Mouse (Mus musculus) heart, adult 2 months (tissue): ENCODE measurements around the gene Mettl16. TPM values are rescaled to one million over a fixed set of nuclear protein-coding genes. Genes with fewer than 3 reads are reported as not detected.

Source experiments
- DNase-seq, 2 experiments: peaks; one replicate each; pipeline ENCODE4 v3.0.0; 2021
- H3K27ac ChIP-seq: fragments of 200-600 bp; 2 replicates; pipeline ENCODE4 v1.8.1; 2022
- H3K27me3 ChIP-seq: fragments of 200-500 bp; 2 replicates; pipeline ENCODE4 v1.6.1; 2012; ENCODE audit warnings: mild to moderate bottlenecking, low read length, inconsistent platforms, mixed read lengths; ENCODE audit not compliant: control insufficient read depth, insufficient read depth
- H3K36me3 ChIP-seq: fragments of 200-500 bp; 2 replicates; pipeline ENCODE4 v1.6.1; 2012; ENCODE audit warnings: low read length, inconsistent platforms; ENCODE audit not compliant: control insufficient read depth, insufficient read depth
- H3K4me1 ChIP-seq: fragments of 200-500 bp; 2 replicates; pipeline ENCODE4 v1.6.1; 2011; ENCODE audit warnings: low read length; ENCODE audit not compliant: control insufficient read depth, insufficient read depth
- H3K4me3 ChIP-seq: fragments of 200-600 bp; 2 replicates; pipeline ENCODE4 v1.8.1; 2022
- H3K79me2 ChIP-seq: fragments of 200-500 bp; replicated peaks from 2 replicates; pipeline ENCODE4 v1.6.1; 2012; ENCODE audit warnings: mild to moderate bottlenecking, inconsistent platforms, low read length, moderate library complexity, mixed read lengths; ENCODE audit not compliant: control insufficient read depth, insufficient read depth
- H3K9ac ChIP-seq: fragments of 200-500 bp; 2 replicates; pipeline ENCODE4 v1.6.1; 2012; ENCODE audit warnings: low read depth, mild to moderate bottlenecking, control low read depth, inconsistent platforms, low read length, mixed read lengths
- CTCF ChIP-seq: fragments of 200-600 bp; IDR thresholded peaks from 2 replicates; pipeline ENCODE4 v1.8.1; 2022; ENCODE audit warnings: antibody characterized with exemption, mild to moderate bottlenecking, moderate library complexity
- EP300 ChIP-seq: fragments of 200-500 bp; IDR thresholded peaks from 2 replicates; pipeline ENCODE4 v1.6.1; 2011; ENCODE audit warnings: low read depth, low read length, control low read depth; ENCODE audit not compliant: insufficient read depth
- POLR2A ChIP-seq: fragments of 200-500 bp; IDR thresholded peaks from 2 replicates; pipeline ENCODE4 v1.6.1; 2011; ENCODE audit warnings: mild to moderate bottlenecking, low read depth, low read length, control low read depth; ENCODE audit not compliant: insufficient read depth
- WGBS: fragments of 180-500 bp; shearing (Covaris S2); methylation state at CpG from one replicate; pipeline ENCODE4 v1.1.7; 2018; 5-methylcytosine and 5-hydroxymethylcytosine counted together
- intact Hi-C: fragments of 180-260 bp; cut with DNase I; formaldehyde crosslinking; loops from one replicate; pipeline ENCODE4 v1.15.1; 2025
- polyA plus RNA-seq: library from polyadenylated mRNA; depleted of rRNA; stranded (reverse); fragments of >200 nt; gene quantifications from 2 replicates; pipeline ENCODE4 v1.2.3, GENCODE M21; 2012
- total RNA-seq, 2 experiments: library from RNA; stranded (reverse); gene quantifications; 2 replicates each; pipeline ENCODE4 v1.2.3; 2021

The Mettl16 gene
- total and polyA plus RNA-seq, 3 experiments: 2.8 to 17.8 (median 16.3) TPM

DNA sequence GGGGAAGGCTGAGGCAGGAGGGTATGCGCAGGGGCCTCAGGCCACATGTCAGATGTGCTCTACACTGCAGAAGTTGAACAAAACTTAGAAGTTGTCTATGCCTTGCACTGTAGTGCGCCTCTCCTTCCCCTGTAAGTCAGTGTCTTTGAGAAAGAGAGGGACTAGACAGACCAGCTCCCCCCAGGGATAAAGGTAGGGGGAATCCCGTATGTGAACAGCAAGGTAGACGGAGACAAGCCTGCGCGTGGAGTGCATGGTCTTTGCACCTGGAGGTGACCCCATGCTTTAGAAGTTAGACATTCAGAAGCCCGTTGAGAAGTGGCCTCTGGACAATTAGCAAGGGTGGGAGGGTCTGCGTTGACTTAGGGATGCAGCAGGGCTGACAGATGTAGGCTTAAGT lies 70.1 kb downstream of the Mettl16 start:
- Histone ChIP-seq H3K27ac (peak overlapping the region; percentile 57), H3K36me3 (no peaks in the 10 kb centered on the region), H3K79me2 (peaks cover 5% of the 10 kb centered on the region; the same call in 1 of the 2 replicates), H3K9ac (no peak overlapping the region), H3K27me3 (no peaks in the 10 kb centered on the region), H3K4me3 (no peak overlapping the region), H3K4me1 (peaks cover 8% of the 10 kb centered on the region)
- TF ChIP-seq POLR2A: no peak
- no peak for TF ChIP-seq EP300
- no peak for TF ChIP-seq CTCF
- peak; percentile 5 to 24 for DNase-seq
- 91% methylated on average over 8 of the region's 8 CpGs for WGBS
- intact Hi-C loops: no loop called here

DNA sequence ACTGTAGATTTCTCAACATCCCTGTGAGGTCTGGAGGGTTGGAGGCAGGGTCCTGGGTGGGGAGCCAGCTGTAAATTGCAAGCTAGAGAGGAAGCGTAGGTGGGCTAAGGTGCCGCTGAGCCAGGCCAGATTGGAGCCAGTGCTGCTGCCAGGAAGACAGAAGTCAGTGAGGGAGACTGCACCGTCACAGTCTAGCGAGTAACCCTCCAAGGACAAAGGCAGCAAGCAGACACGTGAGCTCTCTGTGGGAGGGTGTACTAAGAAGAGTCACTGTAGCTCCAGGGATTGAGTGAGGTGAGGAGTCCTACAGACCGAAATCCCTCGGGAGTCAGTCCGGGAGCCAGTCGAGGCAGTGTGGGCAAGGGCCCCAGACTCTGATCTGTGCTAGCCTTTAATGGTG lies 70.7 kb downstream of the Mettl16 start:
- Histone ChIP-seq H3K4me3 (no peak overlapping the region), H3K79me2 (peaks cover 2% of the 10 kb centered on the region; the same call in 1 of the 2 replicates), H3K27me3 (no peaks in the 10 kb centered on the region), H3K36me3 (no peaks in the 10 kb centered on the region), H3K9ac (no peak overlapping the region), H3K27ac (peak overlapping the region; percentile 57), H3K4me1 (peaks cover 8% of the 10 kb centered on the region)
- 62% methylated on average over 9 of the region's 9 CpGs for WGBS
- peak; percentile 28 to 31 for DNase-seq
- TF ChIP-seq POLR2A (no peak), EP300 (no peak)
- intact Hi-C loops: no loop called here

DNA sequence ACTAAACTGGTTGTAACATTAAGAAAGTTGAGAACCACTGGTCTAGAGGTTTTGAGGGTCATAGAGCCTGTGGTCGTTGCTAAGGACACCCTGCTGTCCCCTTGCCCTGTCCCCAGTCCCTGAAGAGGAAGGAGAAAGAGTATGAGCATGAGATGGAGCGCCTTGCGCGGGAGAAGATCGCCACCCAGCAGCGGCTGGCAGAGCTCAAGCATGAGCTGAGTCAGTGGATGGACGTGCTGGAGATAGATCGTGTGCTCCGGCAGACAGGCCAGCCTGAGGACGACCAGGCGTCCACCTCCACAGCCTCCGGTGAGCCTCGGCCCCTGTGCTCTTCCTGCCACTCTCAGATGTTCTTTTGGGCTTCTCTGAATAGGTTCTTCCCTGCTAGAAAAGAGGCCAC lies 71.4 kb downstream of the Mettl16 start:
- WGBS: 81% methylated on average over 13 of the region's 13 CpGs
- H3K27me3 ChIP-seq: no peaks in the 10 kb centered on the region
- intact Hi-C loops: no loop called here
- no peaks in the 10 kb centered on the region; the same call in 1 of the 2 replicates for H3K79me2 ChIP-seq
- peaks cover 8% of the 10 kb centered on the region for H3K4me1 ChIP-seq
- H3K9ac ChIP-seq: no peak overlapping the region
- H3K4me3 ChIP-seq: no peak overlapping the region
- no peak for TF ChIP-seq POLR2A
- no peak for TF ChIP-seq EP300
- TF ChIP-seq CTCF: no peak
- DNase-seq: peak; percentile 10 to 21
- no peak overlapping the region for H3K27ac ChIP-seq
- H3K36me3 ChIP-seq: no peaks in the 10 kb centered on the region

DNA sequence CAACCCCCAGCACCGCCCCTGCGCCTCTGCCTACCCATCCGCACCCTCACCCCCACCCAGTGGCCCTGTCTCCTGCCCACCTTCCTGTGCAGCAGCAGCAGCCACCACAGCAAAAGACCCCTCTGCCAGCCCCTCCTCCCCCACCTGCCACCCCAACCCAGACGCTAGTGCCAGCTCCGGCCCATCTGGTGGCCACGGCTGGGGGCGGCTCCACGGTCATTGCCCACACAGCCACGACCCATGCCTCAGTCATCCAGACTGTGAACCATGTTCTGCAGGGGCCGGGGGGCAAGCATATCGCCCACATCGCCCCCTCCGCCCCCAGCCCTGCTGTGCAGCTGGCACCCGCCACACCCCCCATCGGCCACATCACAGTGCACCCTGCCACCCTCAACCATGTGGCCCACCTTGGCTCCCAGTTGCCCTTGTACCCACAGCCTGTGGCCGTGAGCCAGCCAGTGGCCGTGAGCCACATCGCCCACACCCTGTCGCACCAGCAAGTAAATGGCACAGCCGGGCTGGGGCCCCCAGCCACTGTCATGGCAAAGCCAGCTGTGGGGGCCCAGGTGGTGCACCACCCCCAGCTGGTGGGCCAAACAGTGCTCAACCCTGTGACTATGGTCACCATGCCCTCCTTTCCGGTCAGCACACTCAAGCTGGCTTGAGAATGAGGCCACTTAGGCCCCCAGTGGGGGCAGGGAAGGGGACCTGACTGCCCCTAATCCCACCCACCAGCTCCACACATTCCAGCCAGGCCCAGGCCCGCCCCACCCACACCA lies 72.2 kb downstream of the Mettl16 start:
- intact Hi-C loops: no loop called here
- H3K4me1 ChIP-seq: peaks cover 6% of the 10 kb centered on the region

DNA sequence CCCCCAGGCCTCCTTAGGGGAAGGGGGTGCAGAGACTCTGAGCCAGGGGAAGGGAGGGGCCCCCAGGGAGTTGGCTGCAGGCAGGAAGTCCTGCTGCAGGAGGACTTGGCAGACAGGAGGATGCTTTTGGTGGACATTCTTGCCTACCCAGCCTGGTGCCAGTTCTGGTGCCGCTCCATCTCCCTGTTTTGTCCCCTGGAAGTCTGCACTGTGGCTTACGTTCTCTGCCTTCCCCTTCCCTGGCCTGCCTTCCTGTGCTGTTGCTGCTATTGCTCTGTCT lies 72.7 kb downstream of the Mettl16 start:
- no peak for TF ChIP-seq CTCF
- TF ChIP-seq EP300: no peak
- TF ChIP-seq POLR2A: 0 out of 2 replicates have a peak, but pooled peaks have one; percentile 9
- H3K4me3 ChIP-seq: no peak overlapping the region
- H3K9ac ChIP-seq: no peak overlapping the region
- H3K36me3 ChIP-seq: no peaks in the 10 kb centered on the region
- 20% methylated on average over 2 of the region's 2 CpGs for WGBS
- H3K4me1 ChIP-seq: peaks cover 6% of the 10 kb centered on the region
- H3K79me2 ChIP-seq: no peaks in the 10 kb centered on the region; the same call in 1 of the 2 replicates
- H3K27me3 ChIP-seq: no peaks in the 10 kb centered on the region
- intact Hi-C loops: no loop called here
- peak overlapping the region; percentile 58 for H3K27ac ChIP-seq
- peak; percentile 58 to 63 for DNase-seq

More for the DNA sequence above, 72.2 kb downstream of the Mettl16 start:
- Histone ChIP-seq H3K4me3 (no peak overlapping the region), H3K36me3 (no peaks in the 10 kb centered on the region), H3K9ac (no peak overlapping the region), H3K27ac (peak overlapping the region; percentile 58), H3K79me2 (no peaks in the 10 kb centered on the region; the same call in 1 of the 2 replicates), H3K27me3 (no peaks in the 10 kb centered on the region)
- TF ChIP-seq CTCF: no peak
- no peak for TF ChIP-seq POLR2A
- TF ChIP-seq EP300: no peak
- 84% methylated on average over 22 of the region's 22 CpGs for WGBS
- peak; percentile 15 to 23 for DNase-seq

DNA sequence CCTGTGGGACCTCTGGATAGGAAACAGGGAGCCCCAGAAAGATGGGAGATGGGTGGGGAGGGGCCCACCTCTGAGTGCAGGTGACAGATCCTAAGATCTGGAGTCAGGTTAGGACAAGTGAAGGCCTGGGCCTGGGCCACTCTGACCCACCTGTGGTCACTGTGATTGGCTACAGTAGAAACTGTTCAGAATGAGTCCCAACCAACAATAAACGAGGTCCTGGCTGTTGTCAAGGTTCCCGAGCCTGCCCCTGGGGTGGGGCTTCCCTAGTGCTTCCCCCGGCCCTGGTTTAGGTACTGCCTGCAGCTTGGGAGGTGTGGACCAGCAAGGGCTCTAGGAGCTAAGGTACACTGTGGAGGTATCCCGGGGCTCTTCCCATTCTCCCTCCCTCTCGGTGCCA lies 73.1 kb downstream of the Mettl16 start:
- 0 out of 2 replicates have a peak, but pooled peaks have one; percentile 6 for TF ChIP-seq POLR2A
- TF ChIP-seq EP300: no peak
- WGBS: 51% methylated on average over 5 of the region's 5 CpGs
- Histone ChIP-seq H3K27me3 (no peaks in the 10 kb centered on the region), H3K4me1 (peaks cover 6% of the 10 kb centered on the region), H3K9ac (no peak overlapping the region), H3K79me2 (no peaks in the 10 kb centered on the region; the same call in 1 of the 2 replicates), H3K27ac (peak overlapping the region; percentile 58), H3K36me3 (no peaks in the 10 kb centered on the region), H3K4me3 (no peak overlapping the region)
- no peak for DNase-seq
- intact Hi-C loops: loop anchor here (2.0 kb wide), 1 partner anchor 15 kb away; no protein-coding TSS in a partner anchor
